Mouse (Mus musculus): ENCODE data around the gene Zswim5. TPM values are rescaled to one million over a fixed set of nuclear protein-coding genes. Genes with fewer than 3 reads are reported as not detected.

Gene Zswim5
- polyA plus RNA-seq, 1 experiment from 2014 or later = 0.04 TPM

GRCm38 (mm10) chr4:117004649-117005048 is 127.5 kb downstream of the Zswim5 start:
- DNase-seq (ENCODE audit: low spot score) = no peak

GRCm38 (mm10) chr4:117005611-117006400 is 128.6 kb downstream of the Zswim5 start:
- DNase-seq (ENCODE audit: low spot score) = no peak

DNA sequence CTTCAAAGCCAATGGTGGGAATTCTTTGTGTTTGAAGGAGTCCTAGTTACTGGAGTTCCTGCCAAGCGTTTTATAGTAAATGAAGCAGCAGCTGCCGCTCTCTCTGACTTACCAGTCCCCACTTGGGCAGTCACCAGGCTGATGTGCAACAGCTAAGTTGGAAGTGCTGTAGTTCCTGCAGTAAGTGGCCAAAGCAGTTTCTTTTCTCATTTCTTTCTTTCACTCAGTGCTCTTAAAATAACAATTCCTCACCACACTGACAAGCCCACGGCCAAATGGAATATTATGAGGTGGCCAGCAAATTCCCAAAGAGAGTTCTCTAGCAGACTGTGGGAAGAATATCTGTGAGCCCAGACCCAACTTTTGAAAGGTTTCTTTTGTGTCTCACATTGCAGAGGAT is 129.9 kb downstream of the Zswim5 start:
- DNase-seq (ENCODE audit: low spot score) = no peak

DNA sequence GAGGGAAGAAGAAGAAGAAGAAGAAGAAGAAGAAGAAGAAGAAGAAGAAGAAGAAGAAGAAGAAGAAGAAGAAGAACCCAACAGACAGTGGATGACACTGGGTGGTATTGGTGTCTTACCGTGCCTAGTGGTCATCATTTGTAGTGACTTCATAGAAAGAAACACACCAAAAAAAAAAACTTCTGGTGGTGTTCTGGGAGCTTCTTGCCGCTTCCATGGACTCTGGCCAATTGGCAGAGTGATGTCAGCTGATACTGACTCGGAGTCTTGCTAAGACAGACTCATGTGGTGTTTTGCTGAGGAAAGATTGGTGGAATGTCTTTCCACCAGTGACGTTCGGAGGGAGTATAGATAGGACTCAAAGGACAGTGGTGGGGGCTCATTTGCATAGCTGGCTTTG is 133.1 kb downstream of the Zswim5 start:
- no peak for DNase-seq (ENCODE audit: low spot score)

GRCm38 (mm10) chr4:117013596-117013995 is 136.4 kb downstream of the Zswim5 start:
- no peak for DNase-seq (ENCODE audit: low spot score)

DNA sequence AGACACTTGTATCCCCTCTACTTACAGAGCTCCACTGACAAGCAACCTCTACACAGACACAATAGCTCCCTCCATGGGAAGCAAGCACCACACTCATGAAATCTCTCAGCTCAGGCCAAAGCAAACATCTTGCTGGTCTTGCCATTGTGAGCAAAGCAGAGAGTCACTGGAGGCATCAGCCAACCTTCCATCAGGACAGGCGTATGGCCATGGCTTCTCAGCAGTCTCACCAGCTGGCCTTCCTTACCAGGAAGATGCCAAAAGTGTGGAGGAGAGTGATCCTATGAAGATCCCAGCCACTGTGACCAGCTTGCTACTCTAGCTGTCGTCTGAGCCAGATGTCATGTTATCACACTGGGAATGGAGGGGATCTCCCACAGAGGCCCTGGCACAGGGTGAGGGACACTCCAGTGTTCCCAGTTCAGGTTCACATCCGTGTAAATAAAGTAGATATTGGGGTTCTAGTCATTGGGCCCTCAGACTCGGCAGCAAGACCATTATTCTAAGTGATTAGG is 137.8 kb downstream of the Zswim5 start:
- DNase-seq (ENCODE audit: low spot score) = no peak

DNA sequence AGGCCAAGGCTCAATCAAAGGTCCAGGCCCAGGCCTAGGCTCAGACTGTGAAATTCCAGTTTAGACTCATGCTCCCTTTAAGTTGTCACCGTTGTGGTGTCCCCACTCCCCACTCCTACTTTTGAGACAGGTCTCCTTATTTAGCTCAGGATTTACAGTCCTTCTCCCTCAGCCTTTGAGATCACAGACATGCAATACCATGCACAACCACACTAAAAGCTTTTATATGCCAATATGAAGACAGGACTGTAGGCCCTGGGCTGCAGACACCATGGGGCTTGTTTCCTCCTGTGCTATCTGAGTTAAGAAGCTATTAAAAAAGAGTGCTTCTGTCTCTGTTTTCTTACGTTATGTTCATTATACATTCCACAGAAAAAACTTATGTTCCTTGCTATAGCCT is 140.6 kb downstream of the Zswim5 start:
- no peak for DNase-seq (ENCODE audit: low spot score)

- DNase-seq (ENCODE audit: low spot score) = no peak
Observed at GRCm38 (mm10) chr4:117018327-117018726, 141.2 kb downstream of the Zswim5 start.

GRCm38 (mm10) chr4:117019206-117020134 is 142.3 kb downstream of the Zswim5 start, which contains the start of gene Eif2b3:
Gene Eif2b3, plus strand, starts transcription at chr4:117019402.
- DNase-seq (ENCODE audit: low spot score) = peak; percentile 94

DNA sequence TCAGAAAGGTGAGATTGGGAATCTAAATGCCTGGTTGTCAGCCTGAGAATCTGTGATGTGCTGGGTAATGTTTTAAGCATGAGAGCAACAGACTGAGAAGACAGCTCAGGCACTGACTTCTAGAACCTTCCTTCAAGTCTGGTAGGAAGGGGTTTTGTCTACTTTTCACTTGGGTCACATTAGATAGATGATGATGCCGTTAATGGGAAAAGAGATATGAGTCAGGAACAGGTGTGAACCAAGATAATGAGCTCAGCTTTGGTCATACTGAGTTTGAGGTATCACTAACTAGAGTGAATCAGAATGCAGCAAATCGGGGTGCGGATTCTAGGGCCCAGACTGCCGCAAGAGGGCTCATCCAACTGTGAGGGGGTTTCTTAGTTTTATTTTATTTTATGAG is 146.3 kb downstream of the Zswim5 start:
- DNase-seq (ENCODE audit: low spot score) = no peak

- no peak for DNase-seq (ENCODE audit: low spot score)
Observed at GRCm38 (mm10) chr4:117031105-117031504, 153.9 kb downstream of the Zswim5 start.

Other genes with a start within 250 kb of the Zswim5 start
- gene Nasp, start 249.4 kb upstream of the Zswim5 start, polyA plus RNA-seq (2015; fragmentation: Nextera tagmentation; extraction: Ambion mirVana) = 110 and 118 TPM in 2 replicates
- gene Akr1a1, start 225.7 kb upstream of the Zswim5 start, polyA plus RNA-seq (2015; fragmentation: Nextera tagmentation; extraction: Ambion mirVana) = 624 and 637 TPM in 2 replicates
- 1,118 and 1,206 TPM in 2 replicates for gene Prdx1, start 191.8 kb upstream of the Zswim5 start, polyA plus RNA-seq (2015; fragmentation: Nextera tagmentation; extraction: Ambion mirVana)
- gene Mmachc, start 169.0 kb upstream of the Zswim5 start, polyA plus RNA-seq (2015; fragmentation: Nextera tagmentation; extraction: Ambion mirVana) = 12.0 and 13.6 TPM in 2 replicates
- 21.5 and 23.7 TPM in 2 replicates for gene Ccdc163, start 168.9 kb upstream of the Zswim5 start, polyA plus RNA-seq (2015; fragmentation: Nextera tagmentation; extraction: Ambion mirVana)
- 4.3 and 4.7 TPM in 2 replicates for gene Tesk2, start 156.4 kb upstream of the Zswim5 start, polyA plus RNA-seq (2015; fragmentation: Nextera tagmentation; extraction: Ambion mirVana)
- 39.2 and 39.6 TPM in 2 replicates for gene Toe1, start 69.7 kb upstream of the Zswim5 start, polyA plus RNA-seq (2015; fragmentation: Nextera tagmentation; extraction: Ambion mirVana)
- 18.8 and 22.9 TPM in 2 replicates for gene Mutyh, start 69.7 kb upstream of the Zswim5 start, polyA plus RNA-seq (2015; fragmentation: Nextera tagmentation; extraction: Ambion mirVana)
- 0.22 and 0.49 TPM in 2 replicates for gene Hpdl, start 55.7 kb upstream of the Zswim5 start, polyA plus RNA-seq (2015; fragmentation: Nextera tagmentation; extraction: Ambion mirVana)
- 102 and 109 TPM in 2 replicates for gene Urod, start 117.0 kb downstream of the Zswim5 start, polyA plus RNA-seq (2015; fragmentation: Nextera tagmentation; extraction: Ambion mirVana)
- gene Hectd3, start 117.9 kb downstream of the Zswim5 start, polyA plus RNA-seq (2015; fragmentation: Nextera tagmentation; extraction: Ambion mirVana) = 14.4 and 14.6 TPM in 2 replicates
- 40.9 and 42.1 TPM in 2 replicates for gene Eif2b3, start 142.0 kb downstream of the Zswim5 start, polyA plus RNA-seq (2015; fragmentation: Nextera tagmentation; extraction: Ambion mirVana)
- gene Ptch2, start 218.7 kb downstream of the Zswim5 start, polyA plus RNA-seq (2015; fragmentation: Nextera tagmentation; extraction: Ambion mirVana) = 0.39 and 0.44 TPM in 2 replicates
- gene Btbd19, start 248.3 kb downstream of the Zswim5 start, polyA plus RNA-seq (2015; fragmentation: Nextera tagmentation; extraction: Ambion mirVana) = 15.7 and 19.2 TPM in 2 replicates
- 1.0 and 1.8 TPM in 2 replicates for gene Tctex1d4, start 249.4 kb downstream of the Zswim5 start, polyA plus RNA-seq (2015; fragmentation: Nextera tagmentation; extraction: Ambion mirVana)

Measured in thymus, postnatal 0 days (tissue).